Mouse (Mus musculus) liver, embryonic 16.5 days (tissue): ENCODE data around the gene Cc2d1a. TPM values are rescaled to one million over a fixed set of nuclear protein-coding genes. Genes with fewer than 3 reads are reported as not detected.

Experiments used
- ATAC-seq: fragments of 200-750 bp; cut with Nextera tagmentation; 2 replicates; pipeline ENCODE4 v1.8.0; 2017; ENCODE audit warnings: low read depth, mild to moderate bottlenecking, moderate number of reproducible peaks, moderate library complexity
- H3K27ac ChIP-seq: fragments of 300-500 bp; sonication (generic); 2 replicates; pipeline ENCODE4 v1.5.1; 2014; ENCODE audit warnings: mild to moderate bottlenecking, low read length
- H3K27me3 ChIP-seq: fragments of 300-500 bp; sonication (generic); 2 replicates; pipeline ENCODE4 v1.6.1; 2014; ENCODE audit warnings: low read depth, low read length, mixed read lengths; ENCODE audit not compliant: control insufficient read depth, insufficient read depth
- H3K36me3 ChIP-seq: fragments of 300-500 bp; sonication (generic); 2 replicates; pipeline ENCODE4 v1.6.1; 2014; ENCODE audit warnings: mild to moderate bottlenecking; ENCODE audit not compliant: control insufficient read depth, insufficient read depth
- H3K4me1 ChIP-seq: fragments of 300-500 bp; sonication (generic); 2 replicates; pipeline ENCODE4 v1.6.1; 2014; ENCODE audit warnings: low read depth, low read length, mixed read lengths; ENCODE audit not compliant: control insufficient read depth
- H3K4me2 ChIP-seq: fragments of 300-500 bp; sonication (generic); 2 replicates; pipeline ENCODE4 v1.6.1; 2014; ENCODE audit warnings: low read depth, low read length, mixed read lengths
- H3K4me3 ChIP-seq: fragments of 300-500 bp; sonication (generic); 2 replicates; pipeline ENCODE4 v1.5.1; 2014; ENCODE audit warnings: low read depth, mild to moderate bottlenecking, low read length
- H3K9ac ChIP-seq: fragments of 300-500 bp; sonication (generic); 2 replicates; pipeline ENCODE4 v1.6.1; 2014; ENCODE audit warnings: low read depth, low read length
- H3K9me3 ChIP-seq: fragments of 300-500 bp; sonication (generic); replicated peaks from 2 replicates; pipeline ENCODE4 v1.6.1; 2016; ENCODE audit warnings: low read length; ENCODE audit not compliant: control insufficient read depth
- WGBS: fragments of 180-500 bp; shearing (Covaris S2); extraction: QIAGEN DNeasy Blood & Tissue Kit; methylation state at CpG from one replicate; pipeline ENCODE4 v1.1.7; 2014; ENCODE audit not compliant: insufficient replicate concordance; 5-methylcytosine and 5-hydroxymethylcytosine counted together
- polyA plus RNA-seq: library from polyadenylated mRNA; unstranded; fragments of >200 nt; fragmentation: Nextera tagmentation; extraction: Ambion mirVana; gene quantifications from 2 replicates; pipeline ENCODE4 v1.2.1, GENCODE M21; 2015

Gene Cc2d1a
- polyA plus RNA-seq, 1 experiment from 2014 or later, result 5.8 TPM

GRCm38 (mm10) chr8:84189603-84190002, 41.9 kb upstream of the Cc2d1a start:
- peaks cover 26% of the 10 kb centered on the region for H3K4me1 ChIP-seq
- no peak overlapping the region for H3K4me3 ChIP-seq
- H3K27me3 ChIP-seq, result peaks cover 5% of the 10 kb centered on the region
- H3K9me3 ChIP-seq, result no peaks in the 10 kb centered on the region
- no peaks in the 10 kb centered on the region for H3K36me3 ChIP-seq
- H3K4me2 ChIP-seq, result no peak overlapping the region
- H3K9ac ChIP-seq, result no peak overlapping the region
- 60% methylated on average over 4 of the region's 4 CpGs for WGBS
- H3K27ac ChIP-seq, result no peak overlapping the region
- ATAC-seq, result no peak

DNA sequence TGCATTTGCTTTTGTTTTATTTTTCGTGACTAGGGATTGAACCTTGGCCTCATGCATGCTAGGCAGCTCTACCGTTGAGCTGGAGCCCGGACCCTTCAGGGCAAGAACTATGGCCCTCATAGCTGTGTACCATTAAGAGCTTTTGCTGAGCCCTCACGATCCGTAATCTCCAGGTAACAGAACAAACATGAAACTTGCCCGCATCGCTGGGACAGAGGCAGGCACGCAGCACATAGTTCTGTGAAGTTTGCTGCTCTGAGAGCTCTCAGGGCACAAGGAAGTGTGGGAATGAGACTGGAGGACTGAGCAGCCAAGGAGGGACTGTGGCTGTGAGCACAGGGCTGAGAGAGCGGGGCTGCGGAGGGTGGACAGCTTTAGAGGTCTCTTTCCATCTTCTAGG, 40.9 kb upstream of the Cc2d1a start:
- no peak; the same call in 1 of the 2 replicates for ATAC-seq
- Histone ChIP-seq H3K4me1 (peaks cover 26% of the 10 kb centered on the region), H3K27me3 (peaks cover 14% of the 10 kb centered on the region), H3K4me2 (no peak overlapping the region), H3K36me3 (no peaks in the 10 kb centered on the region), H3K9ac (no peak overlapping the region), H3K4me3 (no peak overlapping the region), H3K27ac (no peak overlapping the region), H3K9me3 (no peaks in the 10 kb centered on the region)
- 65% methylated on average over 10 of the region's 10 CpGs for WGBS

- 0 out of 2 replicates have a peak, but pooled peaks have one; percentile 20 for ATAC-seq
- Histone ChIP-seq H3K36me3 (no peaks in the 10 kb centered on the region), H3K27me3 (peaks cover 21% of the 10 kb centered on the region), H3K4me2 (peak overlapping the region; percentile 81), H3K27ac (no peak overlapping the region), H3K4me1 (peaks cover 24% of the 10 kb centered on the region), H3K9ac (peak overlapping the region; percentile 52), H3K9me3 (no peaks in the 10 kb centered on the region), H3K4me3 (peak overlapping the region; percentile 55)
- WGBS, result 2% methylated on average over 21 of the region's 21 CpGs
Measured at GRCm38 (mm10) chr8:84187065-84187755, 39.5 kb upstream of the Cc2d1a start.

- 0% methylated on average over 12 of the region's 12 CpGs for WGBS
- H3K36me3 ChIP-seq, result no peaks in the 10 kb centered on the region
- peak overlapping the region; percentile 52 for H3K9ac ChIP-seq
- ATAC-seq, result peak; percentile 32; the same call in 1 of the 2 replicates
- peaks cover 21% of the 10 kb centered on the region for H3K27me3 ChIP-seq
- peak overlapping the region; percentile 29; the same call in 1 of the 2 replicates for H3K27ac ChIP-seq
- peak overlapping the region; percentile 55 for H3K4me3 ChIP-seq
- H3K4me1 ChIP-seq, result peaks cover 18% of the 10 kb centered on the region
- peak overlapping the region; percentile 81 for H3K4me2 ChIP-seq
- no peaks in the 10 kb centered on the region for H3K9me3 ChIP-seq
Measured at GRCm38 (mm10) chr8:84186547-84186946, 38.8 kb upstream of the Cc2d1a start.

DNA sequence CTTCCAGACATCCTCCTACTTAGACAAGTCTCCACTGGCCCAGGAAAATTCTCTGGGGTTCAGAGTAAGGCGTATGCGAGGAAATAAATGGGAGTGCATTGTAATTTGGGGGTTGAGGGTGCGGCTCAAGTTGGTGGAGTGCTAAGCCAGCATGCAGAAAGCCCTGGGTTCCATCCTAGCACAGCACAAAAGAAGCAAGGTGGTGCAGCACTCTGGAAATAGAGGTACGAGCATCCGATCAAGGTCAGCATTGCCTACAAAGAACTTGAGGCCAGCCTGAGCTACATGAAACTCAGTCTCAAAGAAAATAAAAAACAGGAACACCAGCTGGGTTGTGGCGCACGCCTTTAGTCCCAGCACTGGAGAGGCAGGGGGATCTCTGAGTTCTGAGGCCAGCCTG, 37.4 kb upstream of the Cc2d1a start, which contains the start of gene Nanos3:
Gene Nanos3 (minus strand): TSS at position 101 of the 400 bp plus-strand sequence.
- peak within 1 kb of the TSS; percentile 62 for H3K4me3 ChIP-seq
- H3K9ac ChIP-seq, result peak within 1 kb of the TSS; percentile 56
- H3K27ac ChIP-seq, result no peak within 1 kb of the TSS
- no peak for ATAC-seq
- no peaks in the 10 kb centered on the region for H3K36me3 ChIP-seq
- peaks cover 21% of the 10 kb centered on the region for H3K27me3 ChIP-seq
- no peaks in the 10 kb centered on the region for H3K9me3 ChIP-seq
- peaks cover 23% of the 10 kb centered on the region for H3K4me1 ChIP-seq
- WGBS, result 79% methylated on average over 7 of the region's 7 CpGs
- peak within 1 kb of the TSS; percentile 85 for H3K4me2 ChIP-seq

DNA sequence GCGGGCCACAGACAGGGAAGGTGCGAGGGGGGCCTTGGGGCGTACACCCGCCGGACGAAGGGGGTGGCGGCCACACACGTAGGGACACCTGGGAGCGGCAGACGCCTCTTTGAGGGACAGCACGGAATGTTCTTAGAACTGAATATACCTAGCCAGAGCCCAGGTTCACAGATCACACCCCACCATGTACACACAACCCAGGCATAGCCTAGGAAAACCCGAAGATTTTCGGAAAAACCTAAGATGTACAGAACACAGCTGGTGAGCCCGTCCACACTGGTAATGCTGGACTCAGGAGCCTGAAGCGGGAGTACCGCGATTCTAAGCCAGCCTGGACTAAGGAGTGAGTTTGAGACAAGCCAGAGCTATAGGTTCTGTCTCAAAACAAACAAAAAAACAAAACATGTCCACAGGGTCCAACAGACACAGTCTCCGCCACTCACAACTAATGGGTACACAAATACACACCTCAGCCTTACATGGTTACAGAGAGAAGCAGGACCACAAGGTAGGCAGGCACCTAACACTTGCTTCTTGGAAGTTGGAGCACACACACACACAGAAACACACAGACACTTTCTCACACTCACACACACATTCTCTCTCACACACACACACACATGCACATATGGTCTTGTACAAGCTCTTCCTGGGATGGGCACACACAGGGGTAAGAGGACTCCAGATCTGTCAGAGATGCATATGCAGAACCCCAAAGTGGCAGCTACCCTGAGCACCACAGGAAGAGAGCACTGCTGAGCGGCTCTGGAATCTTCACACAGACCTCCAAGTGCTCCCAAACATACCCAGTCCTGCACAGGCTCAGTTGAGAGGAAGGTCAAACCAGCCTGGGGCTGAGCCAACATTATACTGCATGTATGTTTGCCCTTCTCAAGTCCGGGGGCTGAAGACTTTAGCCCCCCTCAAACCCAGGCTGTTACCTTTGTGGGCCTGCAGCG, 36.6 kb upstream of the Cc2d1a start:
- H3K27ac ChIP-seq, result no peak overlapping the region

DNA sequence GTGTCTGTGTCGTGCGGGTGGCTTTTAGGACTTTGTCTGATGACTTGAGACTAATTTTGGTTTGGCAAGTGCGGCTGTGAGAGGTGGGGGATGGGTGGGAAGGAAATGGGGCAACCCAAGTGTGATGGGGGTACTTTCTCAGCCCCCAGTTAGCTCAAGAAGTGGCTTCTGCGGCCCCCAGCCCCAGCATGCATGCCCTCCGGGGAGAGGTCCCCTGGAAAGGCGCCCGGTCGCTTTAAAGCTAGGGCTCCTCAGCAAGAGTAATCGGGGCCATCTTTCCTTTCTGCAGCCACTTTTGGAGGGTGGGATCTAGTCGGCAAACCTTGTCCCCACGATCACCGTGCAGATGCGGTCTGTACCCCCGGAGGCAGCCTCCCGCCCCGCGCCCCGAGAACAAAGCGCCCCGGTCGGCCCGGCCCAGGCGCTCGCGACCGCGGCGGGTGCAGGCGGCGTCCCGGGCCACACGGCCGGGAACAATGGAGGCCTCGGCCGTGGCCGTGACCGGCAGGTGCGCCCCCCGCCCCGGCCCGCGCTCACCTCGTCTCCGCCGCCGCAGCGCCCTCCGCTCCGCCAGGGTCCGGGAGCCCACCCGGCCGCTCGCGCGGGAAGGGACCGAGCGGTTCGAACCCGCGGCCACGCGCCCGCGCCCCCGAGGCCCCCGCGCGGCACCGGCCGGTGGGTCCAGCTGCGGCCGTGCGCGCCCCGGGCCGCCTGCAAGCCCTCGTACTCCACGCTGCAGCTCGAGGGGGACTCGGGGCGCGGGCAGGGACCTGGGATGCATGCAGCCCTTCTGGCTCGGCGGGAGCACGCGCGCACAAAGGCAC, 35.7 kb upstream of the Cc2d1a start:
- H3K4me2 ChIP-seq, result peak overlapping the region; percentile 85
- ATAC-seq, result no peak
- H3K9ac ChIP-seq, result peak overlapping the region; percentile 56
- H3K27me3 ChIP-seq, result peaks cover 21% of the 10 kb centered on the region
- H3K4me3 ChIP-seq, result peak overlapping the region; percentile 62
- under 1% methylated on average over 75 of the region's 87 CpGs for WGBS
- no peak overlapping the region for H3K27ac ChIP-seq
- no peaks in the 10 kb centered on the region for H3K9me3 ChIP-seq
- no peaks in the 10 kb centered on the region for H3K36me3 ChIP-seq
- peaks cover 21% of the 10 kb centered on the region for H3K4me1 ChIP-seq

More for the DNA sequence above, 36.6 kb upstream of the Cc2d1a start:
- Histone ChIP-seq H3K4me3 (peak overlapping the region; percentile 62), H3K4me2 (peak overlapping the region; percentile 85), H3K4me1 (peaks cover 23% of the 10 kb centered on the region), H3K9ac (peak overlapping the region; percentile 56), H3K9me3 (no peaks in the 10 kb centered on the region), H3K27me3 (peaks cover 21% of the 10 kb centered on the region), H3K36me3 (no peaks in the 10 kb centered on the region)
- 17% methylated on average over 21 of the region's 21 CpGs for WGBS
- ATAC-seq, result no peak

- no peak overlapping the region for H3K27ac ChIP-seq
Measured at GRCm38 (mm10) chr8:84182833-84183232, 35.1 kb upstream of the Cc2d1a start.

More at GRCm38 (mm10) chr8:84182833-84183232, 35.1 kb upstream of the Cc2d1a start:
- peak overlapping the region; percentile 85 for H3K4me2 ChIP-seq
- peaks cover 21% of the 10 kb centered on the region for H3K27me3 ChIP-seq
- H3K9me3 ChIP-seq, result no peaks in the 10 kb centered on the region
- H3K4me3 ChIP-seq, result peak overlapping the region; percentile 62
- 48% methylated on average over 4 of the region's 4 CpGs for WGBS
- peaks cover 21% of the 10 kb centered on the region for H3K4me1 ChIP-seq
- H3K36me3 ChIP-seq, result no peaks in the 10 kb centered on the region
- no peak overlapping the region; the same call in 1 of the 2 replicates for H3K9ac ChIP-seq
- ATAC-seq, result no peak
